Mouse (Mus musculus) spleen, adult 2 months (tissue): ENCODE measurements around the gene Tmem198.

Source experiments
- CTCF ChIP-seq: fragments of 200-500 bp; IDR thresholded peaks from 2 replicates; pipeline ENCODE4 v1.5.1; 2011; ENCODE audit warnings: mild to moderate bottlenecking, inconsistent platforms; ENCODE audit not compliant: insufficient read depth, insufficient read length, insufficient replicate concordance; ENCODE audit errors: extremely low read depth
- POLR2A ChIP-seq: fragments of 200-500 bp; IDR thresholded peaks from 2 replicates; pipeline ENCODE4 v1.6.1; 2011; ENCODE audit warnings: low read depth, low read length, inconsistent platforms

DNA sequence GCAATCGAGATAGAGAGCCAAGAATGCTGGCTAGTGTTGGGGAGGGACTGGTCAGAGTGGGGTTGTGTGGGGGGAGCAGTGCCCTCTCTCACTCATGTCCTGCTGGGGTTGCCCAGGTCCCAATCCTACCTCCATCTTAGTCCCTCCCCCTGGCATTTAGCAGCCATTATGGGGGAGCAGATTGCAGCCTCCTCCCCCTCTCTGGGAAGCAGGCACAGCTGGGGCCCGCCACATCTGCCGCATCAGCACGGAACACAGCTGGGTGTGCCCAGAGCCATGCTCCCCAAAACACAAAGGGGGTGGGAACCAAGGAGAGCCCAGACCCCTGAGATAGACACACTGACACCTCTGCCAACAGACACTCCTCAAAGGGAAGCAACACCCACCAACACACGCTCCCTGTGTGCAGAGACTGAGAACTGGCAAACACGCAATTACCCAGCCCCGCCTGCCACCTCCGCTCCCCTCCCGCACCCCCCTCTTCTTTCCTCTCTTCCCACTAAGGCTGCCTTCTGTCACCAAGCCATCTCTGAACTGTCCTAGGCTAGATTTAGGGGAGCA is 34.1 kb upstream of the Tmem198 start:
- TF ChIP-seq CTCF (no peak), POLR2A (no peak)
